Mouse (Mus musculus): ENCODE data around the gene Car6.

- TF ChIP-seq POLR2A (IDR thresholded peaks at IDR 0.05; ENCODE audit: insufficient read length, low read depth): no peak
- TF ChIP-seq USF1 (IDR thresholded peaks at IDR 0.05; ENCODE audit: low read depth): no peak
- TF ChIP-seq MYOG (IDR thresholded peaks at IDR 0.05; ENCODE audit: control insufficient read depth in 1 of 3, insufficient read depth in 1 of 3, insufficient read length in 2 of 3, low read depth in 2 of 3): no peak
- no peak for TF ChIP-seq POLR2AphosphoS2 (IDR thresholded peaks at IDR 0.05; ENCODE audit: insufficient read length, low read depth)
- TF ChIP-seq MAX (IDR thresholded peaks at IDR 0.05; ENCODE audit: low read depth): no peak
- TF ChIP-seq E2F4 (IDR thresholded peaks at IDR 0.05; ENCODE audit: insufficient read depth): no peak
- TF ChIP-seq TCF12 (IDR thresholded peaks at IDR 0.05; ENCODE audit: insufficient read depth, poor library complexity, severe bottlenecking): no peak
- TF ChIP-seq TCF3 (IDR thresholded peaks at IDR 0.05; ENCODE audit: insufficient read length, low read depth): no peak
Measured at GRCm38 (mm10) chr4:150176535-150176934, 24.6 kb downstream of the Car6 start.
